Mouse (Mus musculus): Measurements from ENCODE around the gene Snai1.

The Snai1 gene

GRCm38 (mm10) chr2:167583161-167583952 is 45.4 kb downstream of the Snai1 start:
- DNase-seq (ENCODE audit: low spot score in 2 of 2): no peak

DNA sequence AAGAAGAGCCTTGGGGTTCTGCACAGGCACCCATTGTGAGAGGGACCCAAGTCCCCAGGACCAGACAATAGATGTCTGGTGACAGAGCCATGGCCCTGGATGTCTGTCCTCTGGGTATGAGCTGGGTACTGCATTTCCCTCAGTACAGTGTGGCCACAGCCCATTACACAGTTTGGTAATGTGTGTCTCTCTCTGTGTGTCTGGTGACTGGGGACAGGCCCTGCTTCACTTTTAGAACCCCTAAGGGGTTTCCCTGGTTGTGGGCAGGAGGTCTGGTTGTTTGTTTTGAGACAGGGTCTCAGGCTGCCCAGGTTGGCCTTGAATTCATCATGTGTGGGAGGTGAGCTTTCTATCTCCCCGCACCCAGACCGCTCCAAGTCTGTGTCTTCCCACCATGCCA is 47.3 kb downstream of the Snai1 start:
- no peak for DNase-seq (ENCODE audit: low spot score in 2 of 2)

- no peak for DNase-seq (ENCODE audit: low spot score in 2 of 2)
Measured at GRCm38 (mm10) chr2:167586041-167586440, 48.0 kb downstream of the Snai1 start.

DNA sequence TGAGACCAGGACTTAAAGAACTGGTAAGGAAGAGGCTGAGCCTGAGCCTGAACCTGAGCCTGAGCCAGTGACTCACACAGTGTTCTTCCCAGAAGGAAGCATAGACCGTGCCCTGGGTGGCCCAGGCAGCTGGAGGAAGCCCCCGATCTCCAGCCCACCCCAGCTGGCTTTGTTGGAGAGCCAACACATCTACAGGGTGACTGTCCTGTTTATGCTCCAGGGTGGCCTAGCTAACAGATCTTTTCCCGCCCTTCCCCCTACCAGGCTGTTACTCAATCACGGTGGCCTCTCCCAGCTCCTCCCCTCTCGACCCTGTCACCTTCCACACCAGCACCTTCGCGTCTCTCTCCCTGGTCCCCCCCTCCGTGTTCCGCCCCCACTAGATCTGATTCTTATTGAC is 49.0 kb downstream of the Snai1 start:
- DNase-seq (ENCODE audit: low spot score in 2 of 2): no peak

DNA sequence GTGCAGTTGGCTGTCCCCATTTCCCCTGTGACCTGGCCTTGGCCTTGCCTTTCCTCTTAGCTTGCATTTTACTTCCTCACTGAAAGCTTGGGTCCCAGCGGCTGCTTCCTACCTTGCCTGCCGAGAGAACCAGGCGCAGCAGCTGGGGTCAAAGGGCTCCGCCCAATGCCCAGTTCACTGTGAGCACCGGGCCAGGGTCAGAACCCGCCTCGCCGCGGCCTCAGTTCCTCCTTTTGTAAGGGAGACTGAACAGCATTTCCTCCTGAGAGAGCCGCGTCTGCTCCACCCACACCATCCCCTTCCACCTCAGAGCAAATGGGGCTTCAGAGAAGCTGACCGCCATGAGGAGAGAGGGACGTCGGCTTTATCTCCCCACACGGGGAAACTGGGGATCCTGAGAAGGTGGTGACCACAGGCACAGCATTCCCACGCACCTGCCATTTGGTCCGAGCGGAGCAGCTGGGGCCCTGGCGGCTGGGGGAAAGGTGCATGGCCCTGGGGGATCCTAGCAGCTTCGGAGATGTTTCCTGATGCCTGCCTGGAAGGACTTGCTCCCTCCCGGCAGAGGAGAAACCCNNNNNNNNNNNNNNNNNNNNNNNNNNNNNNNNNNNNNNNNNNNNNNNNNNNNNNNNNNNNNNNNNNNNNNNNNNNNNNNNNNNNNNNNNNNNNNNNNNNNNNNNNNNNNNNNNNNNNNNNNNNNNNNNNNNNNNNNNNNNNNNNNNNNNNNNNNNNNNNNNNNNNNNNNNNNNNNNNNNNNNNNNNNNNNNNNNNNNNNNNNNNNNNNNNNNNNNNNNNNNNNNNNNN is 51.0 kb downstream of the Snai1 start:
- no peak for DNase-seq (ENCODE audit: low spot score in 2 of 2)
